Mouse (Mus musculus): ENCODE data around the gene Gm28042. TPM values are rescaled to one million over a fixed set of nuclear protein-coding genes. Genes with fewer than 3 reads are reported as not detected.

Gm28042 gene
- polyA plus RNA-seq, 1 experiment from 2014 or later = 5.3 TPM

DNA sequence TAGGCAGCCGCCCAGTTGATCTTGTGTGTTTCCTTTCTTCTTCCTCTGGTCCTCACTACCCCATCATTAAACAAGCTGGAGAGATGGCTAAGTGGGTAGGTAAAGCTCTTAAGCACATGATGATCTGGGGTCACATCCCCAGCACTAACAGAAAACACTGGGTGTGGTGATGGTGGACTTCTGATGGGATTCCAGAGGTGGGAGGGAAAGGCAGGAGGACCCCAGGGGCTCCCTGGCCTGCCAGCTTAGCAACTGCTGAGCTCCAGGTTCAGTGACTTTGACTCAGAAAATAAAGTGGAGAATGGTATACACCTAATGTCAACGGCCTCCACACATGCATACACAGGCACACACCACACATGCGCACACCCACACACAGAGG lies 648 bp downstream of the Gm28042 start:
- H3K9me3 ChIP-seq (ENCODE audit: control insufficient read depth, low read length) = no peaks in the 10 kb centered on the region
- H3K9ac ChIP-seq (ENCODE audit: low read depth, low read length) = peak overlapping the region; percentile 89
- H3K36me3 ChIP-seq (ENCODE audit: control insufficient read depth, insufficient read depth, low read length) = peaks cover 2% of the 10 kb centered on the region; the same call in 1 of the 2 replicates
- WGBS = 56% methylated on average over 3 of the region's 3 CpGs
- H3K4me3 ChIP-seq (ENCODE audit: low read depth, low read length) = peak overlapping the region; percentile 80
- 0 out of 2 replicates have a peak overlapping the region, but pooled peaks have one; percentile 83 for H3K27ac ChIP-seq (ENCODE audit: low read depth, low read length)
- no peaks in the 10 kb centered on the region for H3K27me3 ChIP-seq (ENCODE audit: control insufficient read depth, insufficient read depth, low read length)
- peak overlapping the region; percentile 38 for H3K4me2 ChIP-seq (replicated peaks; ENCODE audit: low read depth, low read length)
- DNase-seq (ENCODE audit: low spot score) = no peak
- H3K4me1 ChIP-seq (replicated peaks; ENCODE audit: control insufficient read depth, insufficient read depth, low read length) = peaks cover 6% of the 10 kb centered on the region
- ATAC-seq (ENCODE audit: low FRiP score) = peak; percentile 18; the same call in 1 of the 2 replicates

- Histone ChIP-seq H3K9ac (ENCODE audit: low read depth, low read length) (no peak overlapping the region), H3K4me3 (ENCODE audit: low read depth, low read length) (no peak overlapping the region), H3K27ac (ENCODE audit: low read depth, low read length) (no peak overlapping the region), H3K4me2 (replicated peaks; ENCODE audit: low read depth, low read length) (no peak overlapping the region), H3K27me3 (ENCODE audit: control insufficient read depth, insufficient read depth, low read length) (no peaks in the 10 kb centered on the region), H3K9me3 (ENCODE audit: control insufficient read depth, low read length) (no peaks in the 10 kb centered on the region), H3K36me3 (ENCODE audit: control insufficient read depth, insufficient read depth, low read length) (no peaks in the 10 kb centered on the region; the same call in 1 of the 2 replicates), H3K4me1 (replicated peaks; ENCODE audit: control insufficient read depth, insufficient read depth, low read length) (peaks cover 6% of the 10 kb centered on the region)
- WGBS = 90% methylated on average over 8 of the region's 8 CpGs
- DNase-seq (ENCODE audit: low spot score) = no peak
- no peak for ATAC-seq (ENCODE audit: low FRiP score)
Observed at GRCm38 (mm10) chr2:120030380-120030779, 3.1 kb downstream of the Gm28042 start.

DNA sequence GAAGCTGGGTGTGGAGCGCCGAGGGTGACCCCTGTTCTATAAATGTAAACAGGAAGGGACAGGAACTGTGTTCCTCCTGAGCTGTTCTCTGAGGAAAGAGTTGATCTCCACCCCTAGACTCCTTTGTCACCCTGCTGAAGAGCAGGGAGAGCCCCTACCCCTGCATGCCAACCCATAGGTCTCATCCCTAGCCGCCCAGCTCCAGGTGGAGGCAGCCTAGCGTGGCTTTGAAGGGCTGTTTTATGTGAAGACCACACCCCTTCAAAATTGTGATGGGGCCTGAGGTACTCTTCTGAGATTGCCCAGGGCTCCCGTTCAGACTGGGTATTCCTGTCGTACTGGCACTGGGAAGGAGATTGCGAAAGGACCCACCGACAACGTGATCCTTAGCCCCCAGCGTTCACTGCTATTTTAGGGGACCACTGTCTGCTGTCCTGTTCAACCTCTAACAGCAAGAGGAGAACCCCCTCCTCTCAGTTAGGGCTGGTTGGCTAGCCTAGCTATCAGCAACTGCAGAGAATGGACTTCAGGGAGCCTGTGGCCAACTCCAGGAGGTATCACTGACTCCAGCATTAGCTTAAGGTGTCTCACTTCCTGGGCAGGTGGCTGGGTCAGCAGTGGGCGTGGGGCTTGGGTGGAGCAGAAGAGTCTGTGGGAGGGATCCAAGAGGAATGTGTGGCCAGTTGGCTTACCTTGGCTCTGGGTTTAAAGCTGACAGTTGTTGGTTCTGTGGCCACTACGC lies 5.6 kb downstream of the Gm28042 start, which contains the start of gene Pla2g4b:
Gene Pla2g4b (plus strand): TSS at position 692 of the 742 bp plus-strand sequence.
- no peak for DNase-seq (ENCODE audit: low spot score)

GRCm38 (mm10) chr2:120033726-120034125 lies 6.4 kb downstream of the Gm28042 start:
- H3K4me1 ChIP-seq (replicated peaks; ENCODE audit: control insufficient read depth, insufficient read depth, low read length) = no peaks in the 10 kb centered on the region
- no peak overlapping the region for H3K4me2 ChIP-seq (replicated peaks; ENCODE audit: low read depth, low read length)
- ATAC-seq (ENCODE audit: low FRiP score) (no peak), DNase-seq (ENCODE audit: low spot score) (no peak)
- no peaks in the 10 kb centered on the region for H3K27me3 ChIP-seq (ENCODE audit: control insufficient read depth, insufficient read depth, low read length)
- H3K9ac ChIP-seq (ENCODE audit: low read depth, low read length) = no peak overlapping the region
- 89% methylated on average over 5 of the region's 5 CpGs for WGBS
- no peak overlapping the region for H3K27ac ChIP-seq (ENCODE audit: low read depth, low read length)
- H3K4me3 ChIP-seq (ENCODE audit: low read depth, low read length) = no peak overlapping the region
- H3K9me3 ChIP-seq (ENCODE audit: control insufficient read depth, low read length) = no peaks in the 10 kb centered on the region
- peaks cover 2% of the 10 kb centered on the region; the same call in 1 of the 2 replicates for H3K36me3 ChIP-seq (ENCODE audit: control insufficient read depth, insufficient read depth, low read length)

More for the DNA sequence above, 5.6 kb downstream of the Gm28042 start, which contains the start of gene Pla2g4b:
- no peak within 1 kb of the TSS for H3K27ac ChIP-seq (ENCODE audit: low read depth, low read length)
- H3K4me2 ChIP-seq (replicated peaks; ENCODE audit: low read depth, low read length) = no peak within 1 kb of the TSS
- H3K9ac ChIP-seq (ENCODE audit: low read depth, low read length) = no peak within 1 kb of the TSS
- H3K36me3 ChIP-seq (ENCODE audit: control insufficient read depth, insufficient read depth, low read length) = peaks cover 2% of the 10 kb centered on the region; the same call in 1 of the 2 replicates
- no peaks in the 10 kb centered on the region for H3K27me3 ChIP-seq (ENCODE audit: control insufficient read depth, insufficient read depth, low read length)
- H3K4me3 ChIP-seq (ENCODE audit: low read depth, low read length) = no peak within 1 kb of the TSS
- no peaks in the 10 kb centered on the region for H3K9me3 ChIP-seq (ENCODE audit: control insufficient read depth, low read length)
- H3K4me1 ChIP-seq (replicated peaks; ENCODE audit: control insufficient read depth, insufficient read depth, low read length) = peaks cover 5% of the 10 kb centered on the region
- 87% methylated on average over 12 of the region's 12 CpGs for WGBS
- no peak for ATAC-seq (ENCODE audit: low FRiP score)

DNA sequence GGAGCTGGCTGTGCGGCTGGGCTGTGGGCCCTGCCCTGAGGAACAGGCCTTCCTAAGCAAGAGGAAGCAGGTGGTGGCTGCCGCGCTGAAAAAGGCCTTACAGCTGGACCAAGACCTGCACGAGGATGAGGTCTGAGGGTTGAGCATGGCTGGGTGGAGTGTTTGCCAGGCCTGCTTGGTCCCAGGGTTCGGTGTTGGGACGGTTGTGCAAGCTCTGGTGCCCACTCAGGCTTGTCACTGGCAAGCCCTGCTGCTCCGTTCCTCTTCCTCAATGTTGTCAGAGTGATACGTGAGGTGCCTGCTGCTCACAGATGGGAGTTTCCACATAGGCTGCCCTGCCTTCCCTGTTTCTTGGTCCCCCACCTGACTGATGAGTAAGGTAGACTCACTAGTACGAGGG lies 10.5 kb downstream of the Gm28042 start:
- Histone ChIP-seq H3K9me3 (ENCODE audit: control insufficient read depth, low read length) (no peaks in the 10 kb centered on the region), H3K4me2 (replicated peaks; ENCODE audit: low read depth, low read length) (no peak overlapping the region), H3K36me3 (ENCODE audit: control insufficient read depth, insufficient read depth, low read length) (peaks cover 10% of the 10 kb centered on the region; the same call in 1 of the 2 replicates), H3K27ac (ENCODE audit: low read depth, low read length) (no peak overlapping the region), H3K9ac (ENCODE audit: low read depth, low read length) (no peak overlapping the region), H3K4me1 (replicated peaks; ENCODE audit: control insufficient read depth, insufficient read depth, low read length) (no peaks in the 10 kb centered on the region), H3K4me3 (ENCODE audit: low read depth, low read length) (no peak overlapping the region), H3K27me3 (ENCODE audit: control insufficient read depth, insufficient read depth, low read length) (no peaks in the 10 kb centered on the region)
- WGBS = 94% methylated on average over 9 of the region's 9 CpGs
- DNase-seq (ENCODE audit: low spot score) (no peak), ATAC-seq (ENCODE audit: low FRiP score) (no peak)

DNA sequence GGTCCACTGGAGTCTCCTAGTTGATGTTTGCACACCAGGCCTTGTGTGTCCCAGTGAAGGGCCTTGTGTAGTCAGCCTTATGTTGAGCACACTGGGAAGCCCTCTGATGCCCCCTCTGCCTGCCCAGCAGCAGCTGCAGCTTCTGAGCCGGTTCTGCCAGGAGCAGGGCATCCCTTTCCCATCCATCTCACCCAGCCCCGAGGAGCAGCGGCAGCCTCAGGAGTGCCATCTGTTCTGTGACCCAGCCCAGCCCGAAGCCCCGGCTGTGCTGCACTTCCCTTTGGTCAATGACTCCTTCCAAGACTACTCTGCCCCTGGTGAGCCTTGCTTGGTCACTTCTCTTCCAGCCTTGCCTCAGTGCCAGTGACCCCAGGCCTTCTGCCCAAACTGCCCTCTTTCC lies 13.7 kb downstream of the Gm28042 start:
- no peak overlapping the region for H3K4me3 ChIP-seq (ENCODE audit: low read depth, low read length)
- H3K27ac ChIP-seq (ENCODE audit: low read depth, low read length) = no peak overlapping the region
- DNase-seq (ENCODE audit: low spot score) (no peak), ATAC-seq (ENCODE audit: low FRiP score) (no peak)
- H3K9ac ChIP-seq (ENCODE audit: low read depth, low read length) = no peak overlapping the region
- no peaks in the 10 kb centered on the region for H3K27me3 ChIP-seq (ENCODE audit: control insufficient read depth, insufficient read depth, low read length)
- 87% methylated on average over 5 of the region's 5 CpGs for WGBS
- no peaks in the 10 kb centered on the region for H3K9me3 ChIP-seq (ENCODE audit: control insufficient read depth, low read length)
- H3K36me3 ChIP-seq (ENCODE audit: control insufficient read depth, insufficient read depth, low read length) = peaks cover 10% of the 10 kb centered on the region; the same call in 1 of the 2 replicates
- no peak overlapping the region for H3K4me2 ChIP-seq (replicated peaks; ENCODE audit: low read depth, low read length)
- H3K4me1 ChIP-seq (replicated peaks; ENCODE audit: control insufficient read depth, insufficient read depth, low read length) = no peaks in the 10 kb centered on the region

DNA sequence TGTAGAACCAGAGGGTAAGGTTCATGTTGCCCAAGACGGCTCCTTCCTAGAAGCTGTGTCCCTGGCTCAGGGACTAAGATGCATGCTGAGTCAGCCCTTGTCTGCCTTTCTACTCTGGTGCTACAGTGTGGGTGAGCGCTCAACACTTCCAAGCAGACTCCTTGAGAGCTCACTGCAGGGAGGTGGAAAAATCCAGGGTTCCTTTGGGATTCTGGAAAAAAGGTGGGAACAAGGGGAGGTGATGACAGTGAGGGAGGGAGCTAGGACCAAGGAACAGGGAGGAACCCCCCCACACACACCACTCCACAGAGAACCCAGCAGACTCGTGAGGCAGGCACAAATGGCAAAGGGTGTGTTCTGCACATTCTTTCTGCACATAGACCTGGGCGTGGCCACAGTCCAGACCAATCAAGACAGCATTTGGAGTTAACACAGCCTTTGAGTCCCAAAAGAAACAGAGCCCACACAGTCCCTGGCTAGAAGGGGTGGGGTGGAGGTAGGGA lies 16.9 kb downstream of the Gm28042 start:
- DNase-seq (ENCODE audit: low spot score) (no peak), ATAC-seq (ENCODE audit: low FRiP score) (no peak)
- Histone ChIP-seq H3K27me3 (ENCODE audit: control insufficient read depth, insufficient read depth, low read length) (no peaks in the 10 kb centered on the region), H3K27ac (ENCODE audit: low read depth, low read length) (no peak overlapping the region), H3K4me2 (replicated peaks; ENCODE audit: low read depth, low read length) (no peak overlapping the region), H3K9me3 (ENCODE audit: control insufficient read depth, low read length) (no peaks in the 10 kb centered on the region), H3K36me3 (ENCODE audit: control insufficient read depth, insufficient read depth, low read length) (peaks cover 8% of the 10 kb centered on the region; the same call in 1 of the 2 replicates), H3K9ac (ENCODE audit: low read depth, low read length) (no peak overlapping the region), H3K4me1 (replicated peaks; ENCODE audit: control insufficient read depth, insufficient read depth, low read length) (no peaks in the 10 kb centered on the region), H3K4me3 (ENCODE audit: low read depth, low read length) (no peak overlapping the region)
- 58% methylated on average over 4 of the region's 4 CpGs for WGBS

DNA sequence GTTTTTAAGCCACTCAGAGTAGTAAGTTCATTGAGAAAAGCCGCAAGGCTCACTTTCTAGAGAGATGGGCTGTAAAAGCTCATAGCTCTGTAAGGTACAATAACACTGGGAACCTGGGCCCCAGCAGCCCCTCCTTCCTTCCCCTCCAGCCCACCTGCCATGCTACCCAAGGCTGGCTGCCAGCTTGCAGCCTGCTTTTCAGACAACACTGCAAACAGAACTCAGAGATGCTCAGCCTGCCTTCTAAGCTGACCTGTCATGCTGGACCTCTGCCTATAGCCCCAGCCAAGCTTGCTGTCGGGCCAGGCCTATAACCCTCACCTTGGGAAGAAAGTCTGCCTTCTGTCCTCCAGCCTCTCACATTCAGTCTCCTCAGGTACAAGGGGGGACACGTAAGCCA lies 17.4 kb downstream of the Gm28042 start:
- Histone ChIP-seq H3K4me2 (replicated peaks; ENCODE audit: low read depth, low read length) (no peak overlapping the region), H3K27ac (ENCODE audit: low read depth, low read length) (no peak overlapping the region), H3K9ac (ENCODE audit: low read depth, low read length) (no peak overlapping the region), H3K4me1 (replicated peaks; ENCODE audit: control insufficient read depth, insufficient read depth, low read length) (no peaks in the 10 kb centered on the region), H3K9me3 (ENCODE audit: control insufficient read depth, low read length) (no peaks in the 10 kb centered on the region), H3K27me3 (ENCODE audit: control insufficient read depth, insufficient read depth, low read length) (no peaks in the 10 kb centered on the region), H3K4me3 (ENCODE audit: low read depth, low read length) (no peak overlapping the region), H3K36me3 (ENCODE audit: control insufficient read depth, insufficient read depth, low read length) (peaks cover 6% of the 10 kb centered on the region; the same call in 1 of the 2 replicates)
- 82% methylated on average over 3 of the region's 3 CpGs for whole genome bisulfite sequencing
- DNase-seq (ENCODE audit: low spot score) (no peak), ATAC-seq (ENCODE audit: low FRiP score) (no peak)

All from hindbrain, embryonic 11.5 days (tissue).